Mouse (Mus musculus): ENCODE results near the gene Aoc1.
A peak's percentile ranks its signal among the peaks of the same experiment; 100 is the strongest.

Aoc1 gene

GRCm38 (mm10) chr6:48909229-48909628, 36.5 kb downstream of the Aoc1 start:
- DNase-seq (ENCODE audit: low spot score) = no peak

DNA sequence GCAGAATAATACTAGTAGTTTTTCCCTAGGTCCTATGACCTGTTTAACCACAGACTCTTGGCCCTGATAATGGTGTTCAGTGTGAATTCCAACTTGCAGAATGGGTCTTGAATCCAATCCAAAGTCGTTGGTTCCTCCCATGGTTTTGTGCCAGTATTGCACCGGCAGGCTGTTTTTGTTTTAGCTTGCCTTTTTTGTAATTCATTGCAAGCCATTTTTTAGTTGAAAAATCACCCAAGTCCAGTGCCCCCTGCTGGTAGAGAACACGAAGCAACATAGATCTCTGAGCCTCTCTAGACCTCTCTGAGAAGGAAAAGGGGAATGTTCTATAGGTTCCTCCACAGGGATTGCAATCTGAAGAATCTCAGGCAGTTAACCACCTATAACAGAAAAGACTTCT, 39.3 kb downstream of the Aoc1 start:
- no peak for DNase-seq (ENCODE audit: low spot score)

DNA sequence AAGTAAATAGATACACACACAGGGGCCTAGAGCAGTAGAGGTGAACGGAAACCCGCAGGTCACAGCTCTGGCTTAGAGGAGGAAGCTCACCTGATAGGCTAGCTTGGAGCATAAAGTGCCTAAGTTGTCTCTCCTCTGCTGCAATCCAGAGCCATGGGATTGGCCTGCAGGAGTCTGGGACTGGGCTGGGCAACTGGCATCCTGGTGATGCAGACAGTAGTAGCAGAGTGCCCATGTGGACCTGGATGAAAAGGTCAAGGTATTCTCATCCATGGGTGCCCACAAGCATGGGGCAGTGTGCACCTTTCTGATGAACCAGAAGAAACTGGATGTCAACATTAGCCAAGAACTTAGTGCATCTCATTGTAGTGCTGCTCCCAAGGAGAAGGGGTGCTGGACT, 40.9 kb downstream of the Aoc1 start:
- no peak for DNase-seq (ENCODE audit: low spot score)

GRCm38 (mm10) chr6:48929595-48929994, 56.9 kb downstream of the Aoc1 start, which contains the start of gene 1600015I10Rik:
Gene 1600015I10Rik (plus strand): TSS chr6:48929895.
- no peak for DNase-seq (ENCODE audit: low spot score)

DNA sequence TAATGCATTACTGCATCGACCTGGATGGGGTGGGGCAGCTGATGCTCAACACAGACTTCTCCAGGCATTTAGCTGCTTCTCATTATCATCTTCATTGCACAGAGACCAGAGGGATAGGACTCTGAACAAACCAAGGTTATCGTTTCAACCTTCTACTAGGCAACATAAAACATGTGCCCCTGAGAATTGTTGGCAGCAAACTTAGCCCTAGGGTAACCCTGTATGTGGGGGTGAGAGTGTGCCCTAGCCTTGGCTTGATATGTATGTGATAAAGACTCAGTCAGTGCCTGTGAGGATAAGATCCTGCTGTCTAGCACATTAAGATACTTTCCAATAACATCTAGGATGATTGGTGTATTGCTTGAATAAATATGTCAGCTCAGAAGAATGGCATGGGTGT, 76.9 kb downstream of the Aoc1 start:
- no peak for DNase-seq (ENCODE audit: low spot score)

DNA sequence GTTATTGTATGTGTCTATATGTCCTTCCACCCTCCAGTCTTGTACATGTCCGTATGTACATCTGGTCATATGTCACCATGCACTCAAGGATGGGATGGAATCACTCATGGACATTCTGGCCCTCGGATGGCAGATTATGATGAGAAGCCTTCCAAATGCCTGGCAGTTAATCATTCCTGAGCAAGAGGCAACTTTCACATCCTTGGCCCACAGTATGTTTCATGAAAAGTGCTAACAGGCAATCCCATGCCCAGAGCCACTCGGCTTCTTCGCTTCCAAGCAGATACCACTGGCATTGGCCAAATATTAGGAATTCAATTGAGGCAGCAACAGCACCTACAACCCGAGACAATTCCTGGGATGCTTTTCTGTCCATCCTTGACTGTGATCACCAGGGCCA, 78.0 kb downstream of the Aoc1 start:
- no peak for DNase-seq (ENCODE audit: low spot score)

- no peak for DNase-seq (ENCODE audit: low spot score)
Measured at GRCm38 (mm10) chr6:48951630-48952029, 78.9 kb downstream of the Aoc1 start.

DNA sequence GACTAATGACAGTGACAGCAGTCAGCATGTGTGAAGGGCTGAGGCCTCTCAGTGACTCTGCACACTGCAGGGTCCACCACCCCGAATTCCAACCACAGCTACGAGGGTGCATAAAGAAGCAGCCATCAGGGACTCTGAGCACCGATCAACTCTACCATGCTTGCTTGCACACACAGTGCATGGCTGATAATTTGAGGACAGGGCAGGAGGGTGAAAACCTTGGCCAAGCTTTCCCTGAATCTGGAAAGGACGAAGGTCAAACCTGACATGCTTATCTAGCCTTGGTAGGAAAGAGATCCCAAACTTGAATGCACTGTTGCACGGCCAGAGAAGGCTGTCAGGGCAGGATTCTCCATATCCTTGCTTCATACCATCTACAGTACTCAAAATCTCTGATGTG, 80.5 kb downstream of the Aoc1 start:
- DNase-seq (ENCODE audit: low spot score) = no peak

GRCm38 (mm10) chr6:48954211-48954610, 81.5 kb downstream of the Aoc1 start:
- no peak for DNase-seq (ENCODE audit: low spot score)

DNA sequence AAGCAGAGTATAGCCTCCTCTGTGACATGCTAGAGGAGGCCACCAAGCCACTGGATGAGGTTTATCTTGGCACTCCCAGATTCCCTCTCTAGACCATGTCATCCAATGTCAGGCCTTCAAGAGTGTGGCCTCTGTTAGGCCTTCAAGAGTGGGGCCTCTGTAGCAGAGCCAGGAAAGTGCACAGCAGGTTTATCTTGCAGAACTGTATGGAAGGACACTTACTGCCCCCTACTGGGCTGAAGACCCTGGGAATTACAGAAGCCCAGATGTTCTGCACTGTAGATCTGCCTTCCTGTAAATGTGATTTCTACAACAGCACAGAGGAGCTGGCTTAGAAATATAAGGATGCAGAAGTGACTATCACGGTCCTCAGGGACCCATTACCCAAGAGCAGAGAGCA, 82.2 kb downstream of the Aoc1 start:
- DNase-seq (ENCODE audit: low spot score) = peak; percentile 48

DNA sequence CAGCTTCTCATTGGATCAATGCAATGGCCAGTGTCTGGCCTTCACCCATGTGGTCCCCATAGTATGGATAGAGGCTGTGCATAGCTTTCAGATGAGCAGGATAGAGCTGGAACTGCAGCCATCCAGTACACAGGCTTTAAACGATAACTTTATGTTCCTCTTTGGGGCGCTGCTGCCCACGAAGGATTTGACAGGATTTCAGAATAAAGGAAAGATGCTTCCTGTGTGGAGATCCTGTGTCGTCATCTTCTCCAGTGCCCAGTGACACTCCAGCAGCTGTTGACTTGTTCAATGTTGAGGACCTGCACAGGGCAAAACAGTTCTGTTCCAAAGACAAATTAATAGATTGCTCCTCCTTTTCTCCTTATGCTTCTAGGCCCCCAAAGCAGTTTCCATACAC, 84.1 kb downstream of the Aoc1 start:
- no peak for DNase-seq (ENCODE audit: low spot score)

GRCm38 (mm10) chr6:48958053-48958452, 85.4 kb downstream of the Aoc1 start:
- peak; percentile 6 for DNase-seq (ENCODE audit: low spot score)
